Mouse (Mus musculus) ES-Bruce4 (cell line): ENCODE data around the gene Nemf.

ENCODE experiments used
- CTCF ChIP-seq: IDR thresholded peaks from one replicate; pipeline ENCODE4 v1.8.1; 2011; ENCODE audit warnings: low read depth, low read length
- EP300 ChIP-seq: IDR thresholded peaks from 2 replicates; pipeline ENCODE4 v1.6.1; 2011; ENCODE audit warnings: low read depth, low read length; ENCODE audit not compliant: insufficient read depth

DNA sequence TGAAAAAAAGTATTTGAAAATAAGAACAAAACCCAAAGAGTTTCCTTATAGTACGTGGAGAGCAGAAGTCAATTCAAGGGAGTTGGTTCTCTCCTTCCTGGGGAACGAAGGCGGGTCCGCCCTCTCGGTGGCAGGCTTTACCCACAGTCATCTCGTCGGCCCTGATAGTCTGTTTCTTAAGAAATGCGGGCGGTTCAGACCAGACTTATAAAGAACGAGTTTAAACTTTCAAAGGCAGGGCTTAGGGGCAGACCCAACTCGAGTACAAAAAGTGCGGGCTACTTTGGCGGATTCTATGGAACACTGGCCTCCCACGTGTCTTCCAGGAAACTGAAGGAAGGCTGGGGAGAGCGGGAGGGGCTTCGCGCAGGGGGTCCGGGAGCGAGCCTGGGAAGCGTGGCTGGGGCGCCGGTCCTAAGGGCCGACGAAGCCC, 14.5 kb upstream of the Nemf start:
- TF ChIP-seq CTCF (no peak), EP300 (no peak)
